Mouse (Mus musculus): ENCODE data around the gene Erc2. TPM values are rescaled to one million over a fixed set of nuclear protein-coding genes. Genes with fewer than 3 reads are reported as not detected.

Erc2 gene
- polyA plus RNA-seq, 1 experiment from 2014 or later, result 1.4 TPM

GRCm38 (mm10) chr14:28339146-28339545 is 716.9 kb downstream of the Erc2 start:
- Histone ChIP-seq H3K4me3 (ENCODE audit: low read depth, low read length) (no peak overlapping the region), H3K27me3 (ENCODE audit: control insufficient read depth, insufficient read depth, low read depth, low read length) (no peaks in the 10 kb centered on the region), H3K4me1 (ENCODE audit: control insufficient read depth, low read depth, low read length) (no peaks in the 10 kb centered on the region), H3K9ac (ENCODE audit: low read depth, low read length) (no peak overlapping the region), H3K4me2 (ENCODE audit: low read depth, low read length) (no peak overlapping the region), H3K36me3 (ENCODE audit: control insufficient read depth, insufficient read depth) (no peaks in the 10 kb centered on the region), H3K27ac (ENCODE audit: low read length) (no peak overlapping the region), H3K9me3 (replicated peaks; ENCODE audit: control insufficient read depth, low read length) (no peaks in the 10 kb centered on the region)
- ATAC-seq (ENCODE audit: low read depth), result no peak
- WGBS (ENCODE audit: insufficient replicate concordance), result 62% methylated on average over 3 of the region's 3 CpGs

- Histone ChIP-seq H3K36me3 (ENCODE audit: control insufficient read depth, insufficient read depth) (no peaks in the 10 kb centered on the region), H3K4me3 (ENCODE audit: low read depth, low read length) (no peak overlapping the region), H3K4me1 (ENCODE audit: control insufficient read depth, low read depth, low read length) (no peaks in the 10 kb centered on the region), H3K9ac (ENCODE audit: low read depth, low read length) (no peak overlapping the region), H3K27me3 (ENCODE audit: control insufficient read depth, insufficient read depth, low read depth, low read length) (no peaks in the 10 kb centered on the region), H3K9me3 (replicated peaks; ENCODE audit: control insufficient read depth, low read length) (no peaks in the 10 kb centered on the region), H3K27ac (ENCODE audit: low read length) (no peak overlapping the region), H3K4me2 (ENCODE audit: low read depth, low read length) (no peak overlapping the region)
- ATAC-seq (ENCODE audit: low read depth), result no peak
- WGBS (ENCODE audit: insufficient replicate concordance), result 80% methylated on average over 1 of the region's 1 CpGs
Observed at GRCm38 (mm10) chr14:28349129-28349528, 726.9 kb downstream of the Erc2 start.

GRCm38 (mm10) chr14:28356031-28356430 is 733.8 kb downstream of the Erc2 start:
- no peaks in the 10 kb centered on the region for H3K4me1 ChIP-seq (ENCODE audit: control insufficient read depth, low read depth, low read length)
- ATAC-seq (ENCODE audit: low read depth), result no peak

GRCm38 (mm10) chr14:28359502-28359901 is 737.3 kb downstream of the Erc2 start:
- H3K4me3 ChIP-seq (ENCODE audit: low read depth, low read length), result no peak overlapping the region
- H3K36me3 ChIP-seq (ENCODE audit: control insufficient read depth, insufficient read depth), result no peaks in the 10 kb centered on the region
- no peaks in the 10 kb centered on the region for H3K4me1 ChIP-seq (ENCODE audit: control insufficient read depth, low read depth, low read length)
- WGBS (ENCODE audit: insufficient replicate concordance), result 29% methylated on average over 4 of the region's 4 CpGs
- no peak for ATAC-seq (ENCODE audit: low read depth)
- no peaks in the 10 kb centered on the region for H3K9me3 ChIP-seq (replicated peaks; ENCODE audit: control insufficient read depth, low read length)
- no peaks in the 10 kb centered on the region for H3K27me3 ChIP-seq (ENCODE audit: control insufficient read depth, insufficient read depth, low read depth, low read length)
- H3K4me2 ChIP-seq (ENCODE audit: low read depth, low read length), result no peak overlapping the region
- no peak overlapping the region for H3K27ac ChIP-seq (ENCODE audit: low read length)
- H3K9ac ChIP-seq (ENCODE audit: low read depth, low read length), result no peak overlapping the region

More at GRCm38 (mm10) chr14:28356031-28356430, 733.8 kb downstream of the Erc2 start:
- Histone ChIP-seq H3K27me3 (ENCODE audit: control insufficient read depth, insufficient read depth, low read depth, low read length) (no peaks in the 10 kb centered on the region), H3K4me2 (ENCODE audit: low read depth, low read length) (no peak overlapping the region), H3K4me3 (ENCODE audit: low read depth, low read length) (no peak overlapping the region), H3K36me3 (ENCODE audit: control insufficient read depth, insufficient read depth) (no peaks in the 10 kb centered on the region), H3K9me3 (replicated peaks; ENCODE audit: control insufficient read depth, low read length) (no peaks in the 10 kb centered on the region), H3K27ac (ENCODE audit: low read length) (no peak overlapping the region), H3K9ac (ENCODE audit: low read depth, low read length) (no peak overlapping the region)

GRCm38 (mm10) chr14:28359983-28360382 is 737.8 kb downstream of the Erc2 start:
- H3K36me3 ChIP-seq (ENCODE audit: control insufficient read depth, insufficient read depth), result no peaks in the 10 kb centered on the region
- H3K4me2 ChIP-seq (ENCODE audit: low read depth, low read length), result no peak overlapping the region
- H3K4me3 ChIP-seq (ENCODE audit: low read depth, low read length), result no peak overlapping the region
- ATAC-seq (ENCODE audit: low read depth), result no peak
- H3K9me3 ChIP-seq (replicated peaks; ENCODE audit: control insufficient read depth, low read length), result no peaks in the 10 kb centered on the region
- no peak overlapping the region for H3K27ac ChIP-seq (ENCODE audit: low read length)
- no peaks in the 10 kb centered on the region for H3K27me3 ChIP-seq (ENCODE audit: control insufficient read depth, insufficient read depth, low read depth, low read length)
- H3K4me1 ChIP-seq (ENCODE audit: control insufficient read depth, low read depth, low read length), result no peaks in the 10 kb centered on the region
- no peak overlapping the region for H3K9ac ChIP-seq (ENCODE audit: low read depth, low read length)
- WGBS (ENCODE audit: insufficient replicate concordance), result 52% methylated on average over 4 of the region's 4 CpGs

- Histone ChIP-seq H3K9ac (ENCODE audit: low read depth, low read length) (no peak overlapping the region), H3K27ac (ENCODE audit: low read length) (no peak overlapping the region), H3K27me3 (ENCODE audit: control insufficient read depth, insufficient read depth, low read depth, low read length) (no peaks in the 10 kb centered on the region), H3K4me2 (ENCODE audit: low read depth, low read length) (no peak overlapping the region), H3K9me3 (replicated peaks; ENCODE audit: control insufficient read depth, low read length) (no peaks in the 10 kb centered on the region), H3K36me3 (ENCODE audit: control insufficient read depth, insufficient read depth) (no peaks in the 10 kb centered on the region), H3K4me3 (ENCODE audit: low read depth, low read length) (no peak overlapping the region), H3K4me1 (ENCODE audit: control insufficient read depth, low read depth, low read length) (no peaks in the 10 kb centered on the region)
- no peak for ATAC-seq (ENCODE audit: low read depth)
- 62% methylated on average over 4 of the region's 4 CpGs for WGBS (ENCODE audit: insufficient replicate concordance)
Observed at GRCm38 (mm10) chr14:28362336-28362735, 740.1 kb downstream of the Erc2 start.

GRCm38 (mm10) chr14:28370713-28371112 is 748.5 kb downstream of the Erc2 start:
- Histone ChIP-seq H3K9me3 (replicated peaks; ENCODE audit: control insufficient read depth, low read length) (no peaks in the 10 kb centered on the region), H3K36me3 (ENCODE audit: control insufficient read depth, insufficient read depth) (no peaks in the 10 kb centered on the region), H3K4me2 (ENCODE audit: low read depth, low read length) (no peak overlapping the region), H3K4me3 (ENCODE audit: low read depth, low read length) (no peak overlapping the region), H3K27me3 (ENCODE audit: control insufficient read depth, insufficient read depth, low read depth, low read length) (no peaks in the 10 kb centered on the region), H3K27ac (ENCODE audit: low read length) (no peak overlapping the region), H3K9ac (ENCODE audit: low read depth, low read length) (no peak overlapping the region), H3K4me1 (ENCODE audit: control insufficient read depth, low read depth, low read length) (no peaks in the 10 kb centered on the region)
- 43% methylated on average over 8 of the region's 8 CpGs for WGBS (ENCODE audit: insufficient replicate concordance)
- no peak for ATAC-seq (ENCODE audit: low read depth)

GRCm38 (mm10) chr14:28371651-28372050 is 749.4 kb downstream of the Erc2 start:
- 76% methylated on average over 10 of the region's 10 CpGs for WGBS (ENCODE audit: insufficient replicate concordance)
- H3K4me2 ChIP-seq (ENCODE audit: low read depth, low read length), result no peak overlapping the region
- no peaks in the 10 kb centered on the region for H3K4me1 ChIP-seq (ENCODE audit: control insufficient read depth, low read depth, low read length)
- H3K9me3 ChIP-seq (replicated peaks; ENCODE audit: control insufficient read depth, low read length), result no peaks in the 10 kb centered on the region
- no peak overlapping the region for H3K4me3 ChIP-seq (ENCODE audit: low read depth, low read length)
- no peak overlapping the region for H3K9ac ChIP-seq (ENCODE audit: low read depth, low read length)
- no peak for ATAC-seq (ENCODE audit: low read depth)
- no peaks in the 10 kb centered on the region for H3K36me3 ChIP-seq (ENCODE audit: control insufficient read depth, insufficient read depth)
- H3K27ac ChIP-seq (ENCODE audit: low read length), result no peak overlapping the region
- H3K27me3 ChIP-seq (ENCODE audit: control insufficient read depth, insufficient read depth, low read depth, low read length), result no peaks in the 10 kb centered on the region

- no peak overlapping the region for H3K9ac ChIP-seq (ENCODE audit: low read depth, low read length)
- no peak overlapping the region for H3K27ac ChIP-seq (ENCODE audit: low read length)
- H3K36me3 ChIP-seq (ENCODE audit: control insufficient read depth, insufficient read depth), result no peaks in the 10 kb centered on the region
- H3K27me3 ChIP-seq (ENCODE audit: control insufficient read depth, insufficient read depth, low read depth, low read length), result no peaks in the 10 kb centered on the region
- no peak overlapping the region for H3K4me3 ChIP-seq (ENCODE audit: low read depth, low read length)
- no peak for ATAC-seq (ENCODE audit: low read depth)
- H3K4me2 ChIP-seq (ENCODE audit: low read depth, low read length), result no peak overlapping the region
- WGBS (ENCODE audit: insufficient replicate concordance), result 29% methylated on average over 10 of the region's 10 CpGs
- no peaks in the 10 kb centered on the region for H3K9me3 ChIP-seq (replicated peaks; ENCODE audit: control insufficient read depth, low read length)
- no peaks in the 10 kb centered on the region for H3K4me1 ChIP-seq (ENCODE audit: control insufficient read depth, low read depth, low read length)
Observed at GRCm38 (mm10) chr14:28375642-28376091, 753.4 kb downstream of the Erc2 start.
